15 mouse cellular contexts compared by ENCODE assay signal in the genomic region with DNA sequence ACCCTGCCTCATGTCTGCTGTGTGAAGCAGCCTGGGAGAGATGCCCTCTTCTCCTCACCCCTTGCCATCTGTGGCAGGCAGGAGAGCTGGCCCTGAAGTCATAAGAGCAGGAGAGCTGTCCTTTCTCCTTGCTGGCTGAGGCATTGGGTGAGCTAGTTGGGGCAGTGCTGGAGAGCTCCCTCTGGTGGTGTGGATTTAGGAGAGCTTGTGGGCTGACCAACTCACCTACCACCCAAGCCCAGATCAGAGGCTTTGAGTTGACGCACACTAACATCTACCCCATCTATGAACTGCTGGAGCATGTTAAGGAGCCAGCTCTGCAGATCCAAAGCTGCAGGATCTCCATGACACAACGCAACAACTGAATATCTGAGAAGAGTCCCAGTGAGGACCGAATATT.
A peak's percentile ranks its signal among the peaks of the same experiment; 100 is the strongest.
DNase-seq lines count a peak whose midpoint lies in the region; ATAC-seq and TF ChIP-seq lines count a peak whose summit lies in the region.
"Had no signal": no experiment of that assay in that cellular context is flagged by ENCODE, and none has a peak within 500 bp of the region (broad histone marks: within the 10 kb centered on the region; RNA-seq: fewer than 3 reads in every experiment).

No protein-coding gene starts in this region.

- no peaks in the 10 kb centered on the region for H3K27me3 ChIP-seq in heart, adult 2 months (ENCODE audit: control insufficient read depth, insufficient read depth, low read length)
- no peaks in the 10 kb centered on the region for H3K27me3 ChIP-seq in G1E (ENCODE audit: insufficient read depth, low read length)
- H3K27me3 ChIP-seq in lung, postnatal 0 days (replicated peaks; ENCODE audit: insufficient read depth, low read length) = no peaks in the 10 kb centered on the region
- H3K27me3 ChIP-seq: neural tube, embryonic 15.5 days had no signal

- no peak overlapping the region for H3K4me3 ChIP-seq in heart, adult 2 months
- H3K4me3 ChIP-seq in left cerebral cortex, adult 2 months = no peak overlapping the region
- H3K4me3 ChIP-seq in G1E (ENCODE audit: low read depth, low read length) = no peak overlapping the region
- H3K4me3 ChIP-seq in lung, postnatal 0 days (ENCODE audit: low read depth, low read length) = no peak overlapping the region
- H3K4me3 ChIP-seq: embryonic facial prominence, embryonic 10.5 days; forebrain, embryonic 10.5 days; neural tube, embryonic 15.5 days had no signal

- no peaks in the 10 kb centered on the region for H3K4me1 ChIP-seq in heart, adult 2 months (ENCODE audit: control insufficient read depth, insufficient read depth, low read length)
- H3K4me1 ChIP-seq in G1E (ENCODE audit: insufficient read depth, low read depth, low read length) = no peaks in the 10 kb centered on the region
- no peaks in the 10 kb centered on the region for H3K4me1 ChIP-seq in lung, postnatal 0 days (ENCODE audit: insufficient read depth, low read depth, low read length)

- peak; percentile 38 for TF ChIP-seq CTCF in heart, adult 2 months (IDR thresholded peaks at IDR 0.05)
- peak; percentile 35 for TF ChIP-seq CTCF in left cerebral cortex, adult 2 months (IDR thresholded peaks at IDR 0.05)
- TF ChIP-seq CTCF in G1E (IDR thresholded peaks at IDR 0.05; ENCODE audit: low read depth, low read length) = 0 out of 2 replicates have a peak, but pooled peaks have one; percentile 8
- peak; percentile 48 for TF ChIP-seq CTCF in lung, postnatal 0 days (IDR thresholded peaks at IDR 0.05)

- no peaks in the 10 kb centered on the region for H3K36me3 ChIP-seq in heart, adult 2 months (ENCODE audit: control insufficient read depth, insufficient read depth, low read length)
- H3K36me3 ChIP-seq in G1E (replicated peaks) = no peaks in the 10 kb centered on the region
- H3K36me3 ChIP-seq in lung, postnatal 0 days (ENCODE audit: insufficient read depth, low read length) = no peaks in the 10 kb centered on the region
- H3K36me3 ChIP-seq: embryonic facial prominence, embryonic 10.5 days; forebrain, embryonic 10.5 days; neural tube, embryonic 15.5 days had no signal

- WGBS in heart, adult 2 months = 90% methylated on average over 3 of the region's 3 CpGs
- WGBS in lung, postnatal 0 days = 94% methylated on average over 3 of the region's 3 CpGs

- no peak for DNase-seq in heart, adult 2 months
- DNase-seq in heart, adult 8-10 months (ENCODE audit: low spot score) = no peak
- DNase-seq in left cerebral cortex, adult 2 months (ENCODE audit: extremely low spot score in 1 of 2, low spot score in 2 of 2) = peak in 1 of 2 experiments; percentile 10
- no peak for DNase-seq in left cerebral cortex, postnatal 4 days
- no peak for DNase-seq in G1E (ENCODE audit: low spot score)
- no peak for DNase-seq in lung, postnatal 0 days (ENCODE audit: low spot score)
- DNase-seq in yolk sac, embryonic 10.5 days (ENCODE audit: low spot score) = no peak
- DNase-seq in heart, postnatal 25 days (ENCODE audit: low spot score) = no peak
- DNase-seq: cerebellum, adult 2 months; gastrocnemius, postnatal 25 days; heart, postnatal 36 days had no signal

- no peak overlapping the region for H3K9ac ChIP-seq in heart, adult 2 months (ENCODE audit: low read depth, low read length)
- no peak overlapping the region for H3K9ac ChIP-seq in lung, postnatal 0 days (replicated peaks; ENCODE audit: low read depth)
- H3K9ac ChIP-seq: neural tube, embryonic 15.5 days had no signal

- intact Hi-C loops in heart, adult 2 months (cut with DNase I) = loop anchor here (10.0 kb wide), 1 partner anchor 183 kb away; no protein-coding TSS in a partner anchor
- intact Hi-C loops in left cerebral cortex, adult 2 months (cut with DNase I) = loop anchor here (1.0 kb wide), 1 partner anchor 179 kb away; no protein-coding TSS in a partner anchor
- intact Hi-C loops in left cerebral cortex, postnatal 4 days (cut with DNase I) = no loop called here
- intact Hi-C loops in heart, postnatal 25 days (cut with DNase I) = no loop called here

- H3K27ac ChIP-seq in heart, adult 2 months = no peak overlapping the region
- no peak overlapping the region for H3K27ac ChIP-seq in left cerebral cortex, adult 2 months
- H3K27ac ChIP-seq in lung, postnatal 0 days (ENCODE audit: low read length) = no peak overlapping the region
- H3K27ac ChIP-seq: embryonic facial prominence, embryonic 10.5 days; forebrain, embryonic 10.5 days; neural tube, embryonic 15.5 days had no signal

- no peak overlapping the region for H3K4me2 ChIP-seq in lung, postnatal 0 days (replicated peaks; ENCODE audit: low read depth, low read length)
- H3K4me2 ChIP-seq: neural tube, embryonic 15.5 days had no signal

- TF ChIP-seq EP300 in heart, adult 2 months (IDR thresholded peaks at IDR 0.05; ENCODE audit: insufficient read depth, low read depth, low read length) = no peak
- TF ChIP-seq EP300 in lung, postnatal 0 days (IDR thresholded peaks at IDR 0.05) = no peak

- TF ChIP-seq POLR2A in heart, adult 2 months (IDR thresholded peaks at IDR 0.05; ENCODE audit: insufficient read depth, low read depth, low read length) = no peak

- no peaks in the 10 kb centered on the region for H3K9me3 ChIP-seq in G1E (replicated peaks)
- H3K9me3 ChIP-seq in lung, postnatal 0 days (ENCODE audit: low read length) = no peaks in the 10 kb centered on the region
- H3K9me3 ChIP-seq: embryonic facial prominence, embryonic 10.5 days; forebrain, embryonic 10.5 days; neural tube, embryonic 15.5 days had no signal

- ATAC-seq in G1E (ENCODE audit: extremely low read depth, insufficient number of reproducible peaks, low FRiP score, poor library complexity, severe bottlenecking) = no peak
- ATAC-seq in lung, postnatal 0 days = no peak
- ATAC-seq: midbrain, embryonic 16.5 days had no signal

- no peaks in the 10 kb centered on the region for H3K79me2 ChIP-seq in heart, adult 2 months (replicated peaks; ENCODE audit: control insufficient read depth, insufficient read depth, low read length)

Comparison
In these comparisons a context has a peak if more than half of its experiments do, and no peak if none do; other contexts are left out.
1. intact Hi-C loops: an anchor here in heart, adult 2 months (10.0 kb wide) and left cerebral cortex, adult 2 months (1.0 kb wide); none called in left cerebral cortex, postnatal 4 days and heart, postnatal 25 days.